Mouse (Mus musculus): ENCODE data around the gene Zfp787. TPM values are rescaled to one million over a fixed set of nuclear protein-coding genes. Genes with fewer than 3 reads are reported as not detected.
A peak's percentile ranks its signal among the peaks of the same experiment; 100 is the strongest.

Zfp787 gene
- total and polyA plus RNA-seq, 2 experiments from 2014 or later: 61.5 to 66.7 TPM

GRCm38 (mm10) chr7:6153131-6153530 lies 2.7 kb downstream of the Zfp787 start:
- TF ChIP-seq CTCF (IDR thresholded peaks at IDR 0.05): no peak
- Histone ChIP-seq H3K9me3 (ENCODE audit: low read length) (no peaks in the 10 kb centered on the region), H3K4me3 (ENCODE audit: low read depth, low read length) (no peak overlapping the region), H3K27ac (ENCODE audit: low read depth, low read length) (no peak overlapping the region), H3K27me3 (ENCODE audit: insufficient read depth, low read length) (no peaks in the 10 kb centered on the region), H3K4me2 (ENCODE audit: low read depth, low read length, poor library complexity, severe bottlenecking) (no peak overlapping the region), H3K36me3 (ENCODE audit: insufficient read depth, low read length) (no peaks in the 10 kb centered on the region), H3K9ac (replicated peaks; ENCODE audit: low read length, poor library complexity, severe bottlenecking) (no peak overlapping the region), H3K4me1 (ENCODE audit: insufficient read depth, low read length) (peaks cover 5% of the 10 kb centered on the region; the same call in 1 of the 2 replicates)
- no peak for ATAC-seq (ENCODE audit: low FRiP score)
- WGBS: 97% methylated on average over 3 of the region's 3 CpGs
- DNase-seq (ENCODE audit: low spot score): no peak

DNA sequence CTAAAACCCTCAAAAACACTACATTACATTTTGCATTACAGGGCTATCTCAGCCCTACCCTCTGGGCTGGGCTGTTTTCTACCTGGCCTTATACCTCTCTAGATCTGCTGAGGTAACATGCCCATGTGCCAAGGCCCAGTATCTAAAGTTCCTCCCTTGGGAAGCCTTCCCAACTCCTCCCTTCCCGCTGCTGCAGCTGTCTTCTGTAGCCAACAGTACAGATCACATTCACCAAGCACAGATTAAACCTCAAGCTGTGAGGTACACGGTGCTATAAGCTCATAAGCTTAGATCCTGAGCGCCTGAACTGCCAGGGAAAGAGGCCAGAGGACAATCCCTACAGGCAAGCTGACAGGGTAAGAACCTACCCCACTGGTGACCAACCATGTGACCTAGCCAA lies 3.8 kb downstream of the Zfp787 start:
- 66% methylated on average over 3 of the region's 3 CpGs for WGBS
- no peaks in the 10 kb centered on the region for H3K27me3 ChIP-seq (ENCODE audit: insufficient read depth, low read length)
- H3K9ac ChIP-seq (replicated peaks; ENCODE audit: low read length, poor library complexity, severe bottlenecking): no peak overlapping the region
- no peaks in the 10 kb centered on the region for H3K36me3 ChIP-seq (ENCODE audit: insufficient read depth, low read length)
- no peaks in the 10 kb centered on the region for H3K9me3 ChIP-seq (ENCODE audit: low read length)
- no peak for ATAC-seq (ENCODE audit: low FRiP score)
- H3K4me3 ChIP-seq (ENCODE audit: low read depth, low read length): no peak overlapping the region
- H3K4me1 ChIP-seq (ENCODE audit: insufficient read depth, low read length): peaks cover 5% of the 10 kb centered on the region; the same call in 1 of the 2 replicates
- H3K27ac ChIP-seq (ENCODE audit: low read depth, low read length): no peak overlapping the region
- H3K4me2 ChIP-seq (ENCODE audit: low read depth, low read length, poor library complexity, severe bottlenecking): no peak overlapping the region
- no peak for DNase-seq (ENCODE audit: low spot score)
- no peak for TF ChIP-seq CTCF (IDR thresholded peaks at IDR 0.05)

- Histone ChIP-seq H3K9ac (replicated peaks; ENCODE audit: low read length, poor library complexity, severe bottlenecking) (no peak overlapping the region), H3K4me1 (ENCODE audit: insufficient read depth, low read length) (peaks cover 5% of the 10 kb centered on the region; the same call in 1 of the 2 replicates), H3K4me2 (ENCODE audit: low read depth, low read length, poor library complexity, severe bottlenecking) (no peak overlapping the region), H3K27me3 (ENCODE audit: insufficient read depth, low read length) (no peaks in the 10 kb centered on the region), H3K36me3 (ENCODE audit: insufficient read depth, low read length) (no peaks in the 10 kb centered on the region), H3K4me3 (ENCODE audit: low read depth, low read length) (no peak overlapping the region), H3K27ac (ENCODE audit: low read depth, low read length) (no peak overlapping the region), H3K9me3 (ENCODE audit: low read length) (no peaks in the 10 kb centered on the region)
- ATAC-seq (ENCODE audit: low FRiP score) (no peak), DNase-seq (ENCODE audit: low spot score) (no peak)
- no peak for TF ChIP-seq CTCF (IDR thresholded peaks at IDR 0.05)
- WGBS: 79% methylated on average over 1 of the region's 1 CpGs
These were observed 4.5 kb downstream of the Zfp787 start for GRCm38 (mm10) chr7:6151266-6151665.

GRCm38 (mm10) chr7:6147688-6148087 lies 8.1 kb downstream of the Zfp787 start:
- Histone ChIP-seq H3K27me3 (ENCODE audit: insufficient read depth, low read length) (no peaks in the 10 kb centered on the region), H3K27ac (ENCODE audit: low read depth, low read length) (no peak overlapping the region), H3K9me3 (ENCODE audit: low read length) (no peaks in the 10 kb centered on the region), H3K4me2 (ENCODE audit: low read depth, low read length, poor library complexity, severe bottlenecking) (no peak overlapping the region), H3K36me3 (ENCODE audit: insufficient read depth, low read length) (no peaks in the 10 kb centered on the region), H3K4me1 (ENCODE audit: insufficient read depth, low read length) (no peaks in the 10 kb centered on the region), H3K4me3 (ENCODE audit: low read depth, low read length) (no peak overlapping the region), H3K9ac (replicated peaks; ENCODE audit: low read length, poor library complexity, severe bottlenecking) (no peak overlapping the region)
- WGBS: 78% methylated on average over 5 of the region's 5 CpGs
- no peak for TF ChIP-seq CTCF (IDR thresholded peaks at IDR 0.05)
- no peak for ATAC-seq (ENCODE audit: low FRiP score)
- no peak for DNase-seq (ENCODE audit: low spot score)

DNA sequence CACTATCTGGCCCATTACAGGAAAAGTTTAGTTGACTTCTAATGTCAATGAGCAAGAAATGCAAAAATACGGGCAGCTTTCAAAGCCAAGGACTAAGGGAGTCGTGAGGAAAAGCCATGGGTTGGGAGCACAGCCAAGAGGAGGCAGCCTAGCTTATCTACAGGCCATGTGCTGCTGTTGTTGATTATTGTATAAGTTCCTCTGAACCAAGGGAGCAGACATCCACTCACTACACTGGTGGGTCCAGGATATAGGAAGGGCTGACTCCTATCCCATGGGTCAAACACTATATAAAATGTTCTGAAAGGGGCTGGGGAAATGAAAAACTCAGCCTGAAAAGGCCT lies 8.8 kb downstream of the Zfp787 start:
- H3K9ac ChIP-seq (replicated peaks; ENCODE audit: low read length, poor library complexity, severe bottlenecking): no peak overlapping the region
- WGBS: 69% methylated on average over 2 of the region's 2 CpGs
- no peaks in the 10 kb centered on the region for H3K4me1 ChIP-seq (ENCODE audit: insufficient read depth, low read length)
- no peak overlapping the region for H3K4me3 ChIP-seq (ENCODE audit: low read depth, low read length)
- H3K4me2 ChIP-seq (ENCODE audit: low read depth, low read length, poor library complexity, severe bottlenecking): no peak overlapping the region
- ATAC-seq (ENCODE audit: low FRiP score) (no peak), DNase-seq (ENCODE audit: low spot score) (no peak)
- H3K36me3 ChIP-seq (ENCODE audit: insufficient read depth, low read length): no peaks in the 10 kb centered on the region
- TF ChIP-seq CTCF (IDR thresholded peaks at IDR 0.05): no peak
- H3K27me3 ChIP-seq (ENCODE audit: insufficient read depth, low read length): no peaks in the 10 kb centered on the region
- 0 out of 2 replicates have a peak overlapping the region, but pooled peaks have one; percentile 20 for H3K27ac ChIP-seq (ENCODE audit: low read depth, low read length)
- H3K9me3 ChIP-seq (ENCODE audit: low read length): no peaks in the 10 kb centered on the region

DNA sequence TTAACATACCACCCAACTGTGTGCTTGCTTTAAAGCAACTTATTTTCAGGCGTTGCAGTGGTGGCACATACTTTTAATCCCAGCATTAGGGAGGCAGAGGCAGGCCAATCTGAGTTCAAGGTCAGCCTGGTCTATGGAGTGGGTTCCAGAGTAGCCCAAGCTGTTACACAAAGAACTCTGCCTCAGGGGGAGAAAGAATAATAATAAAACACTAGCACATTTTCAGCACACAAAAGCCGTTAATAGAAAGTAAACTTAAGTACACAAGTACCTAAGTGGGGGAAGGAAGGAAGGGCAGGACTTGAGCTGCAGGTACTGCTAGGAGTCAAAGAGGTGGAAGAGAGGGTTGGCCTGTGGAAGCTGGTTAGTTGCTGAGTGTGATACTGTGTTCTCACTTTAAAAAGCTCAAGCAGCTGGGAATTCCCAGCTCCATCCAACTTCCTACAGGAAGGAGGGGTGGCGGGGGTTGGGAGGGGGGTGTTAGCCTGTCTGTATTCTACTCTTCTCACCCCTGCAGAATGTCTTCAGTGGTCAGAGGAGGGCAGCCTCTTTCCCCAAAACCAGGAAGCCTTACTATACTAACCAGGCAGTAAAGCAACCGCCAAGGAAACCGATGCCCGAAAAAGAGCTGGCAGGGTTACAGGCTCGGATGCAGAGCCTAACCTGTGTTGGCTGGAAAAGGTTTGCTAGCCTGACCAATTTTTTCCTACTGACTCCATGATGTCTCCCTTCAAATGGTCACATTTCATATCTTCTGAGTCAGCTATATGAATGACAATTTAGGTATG lies 9.4 kb downstream of the Zfp787 start:
- H3K27ac ChIP-seq (ENCODE audit: low read depth, low read length): 0 out of 2 replicates have a peak overlapping the region, but pooled peaks have one; percentile 20
- no peaks in the 10 kb centered on the region for H3K9me3 ChIP-seq (ENCODE audit: low read length)
- no peak overlapping the region for H3K9ac ChIP-seq (replicated peaks; ENCODE audit: low read length, poor library complexity, severe bottlenecking)
- DNase-seq (ENCODE audit: low spot score) (no peak), ATAC-seq (ENCODE audit: low FRiP score) (no peak)
- H3K4me2 ChIP-seq (ENCODE audit: low read depth, low read length, poor library complexity, severe bottlenecking): no peak overlapping the region
- H3K4me3 ChIP-seq (ENCODE audit: low read depth, low read length): no peak overlapping the region
- no peaks in the 10 kb centered on the region for H3K4me1 ChIP-seq (ENCODE audit: insufficient read depth, low read length)
- H3K36me3 ChIP-seq (ENCODE audit: insufficient read depth, low read length): no peaks in the 10 kb centered on the region
- no peaks in the 10 kb centered on the region for H3K27me3 ChIP-seq (ENCODE audit: insufficient read depth, low read length)
- WGBS: 80% methylated on average over 7 of the region's 7 CpGs
- no peak for TF ChIP-seq CTCF (IDR thresholded peaks at IDR 0.05)
